Mouse (Mus musculus): ENCODE measurements around the gene Ccdc83.

Ccdc83 gene

DNA sequence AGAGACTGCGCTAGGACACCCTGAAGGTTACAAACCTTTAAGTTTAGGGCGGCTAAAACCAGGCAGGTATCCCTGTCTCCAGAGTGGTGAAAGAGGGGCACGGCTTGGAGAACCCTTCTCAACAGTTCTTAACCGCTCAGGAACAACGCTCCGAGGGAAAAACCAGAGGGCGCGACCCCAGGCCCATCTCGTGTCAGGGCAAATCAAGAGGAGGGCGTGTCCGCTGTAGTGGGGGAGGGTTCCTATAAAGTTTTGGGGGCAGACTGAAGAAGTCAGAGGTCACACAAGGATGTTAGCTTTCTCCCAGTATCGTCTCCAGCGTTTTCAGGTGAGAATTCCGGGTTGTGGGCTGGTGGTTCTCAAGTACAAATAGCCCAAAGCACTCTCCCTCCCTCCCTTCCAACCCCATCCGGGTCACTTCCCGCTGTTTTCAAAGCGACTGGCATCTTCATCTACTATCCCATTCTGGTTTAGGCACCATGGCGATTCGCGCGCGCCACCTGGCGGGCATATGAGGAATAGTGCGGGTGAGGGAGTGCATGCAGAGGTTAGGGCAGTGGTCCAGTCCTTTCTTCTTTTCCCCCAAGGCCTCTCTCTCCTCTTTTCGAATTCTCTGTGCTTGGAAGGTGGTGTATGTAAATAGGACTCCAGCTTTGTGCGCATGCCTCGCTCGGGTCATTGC is at the start of gene Ccdc83:
Gene Ccdc83 (minus strand): TSS at position 489 of the 682 bp plus-strand sequence.
- peak; percentile 85 for ATAC-seq (ENCODE audit: low TSS enrichment)

DNA sequence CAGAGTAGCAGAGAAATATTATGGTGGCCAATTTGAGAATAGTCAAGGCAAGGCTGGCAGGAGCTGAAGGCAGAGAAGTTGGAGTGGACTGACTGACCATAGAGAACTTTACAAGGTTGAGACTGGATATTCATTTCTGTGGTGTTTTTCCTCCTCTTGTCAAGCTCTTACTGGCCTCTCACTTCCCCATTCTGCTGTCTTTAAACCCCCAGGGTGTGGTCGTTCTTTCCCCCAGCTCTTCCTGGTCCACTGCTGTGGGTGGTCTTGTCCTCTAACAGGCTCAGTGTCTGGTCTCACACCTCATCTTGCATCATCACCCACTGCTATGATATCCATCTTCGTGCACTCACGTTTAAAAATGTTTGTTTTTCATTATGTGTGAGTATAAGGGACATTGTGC is 47.8 kb upstream of the Ccdc83 start:
- ATAC-seq (ENCODE audit: low TSS enrichment): no peak

DNA sequence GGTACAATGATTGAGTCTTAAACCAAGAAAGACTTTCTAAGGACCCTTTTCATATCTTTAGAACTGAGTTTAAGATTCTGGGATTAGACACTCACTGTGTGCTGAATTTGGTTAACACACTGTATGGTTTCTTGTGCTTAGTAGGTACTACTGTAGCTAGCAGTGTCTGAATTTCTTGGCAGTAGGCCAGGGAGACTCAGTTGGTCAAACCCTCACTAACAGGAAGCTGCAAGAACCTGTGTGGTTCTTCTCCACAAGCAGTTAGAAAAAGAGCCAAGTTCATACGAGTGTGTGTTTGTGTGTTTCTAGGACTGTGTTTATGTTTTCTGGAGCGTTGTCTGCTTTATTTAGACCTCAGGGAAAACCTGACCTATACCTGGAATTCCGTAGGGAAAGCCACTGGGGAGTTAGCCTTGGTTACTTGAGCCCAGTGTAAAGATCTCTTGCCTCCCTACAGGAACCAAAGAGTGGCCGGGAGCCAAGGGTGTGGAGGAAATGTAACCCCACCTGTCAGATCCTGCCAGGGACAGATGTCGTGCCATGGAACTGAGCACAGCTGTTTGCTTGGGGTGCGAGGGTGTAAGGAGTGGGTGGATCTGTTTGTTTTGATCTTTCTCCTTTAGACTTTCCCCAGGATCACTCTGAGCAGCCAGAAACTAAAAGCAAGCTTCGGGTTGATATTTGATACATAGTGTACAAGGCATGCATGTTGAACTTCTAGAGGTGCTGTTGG is 46.7 kb upstream of the Ccdc83 start:
- ATAC-seq (ENCODE audit: low TSS enrichment): no peak

DNA sequence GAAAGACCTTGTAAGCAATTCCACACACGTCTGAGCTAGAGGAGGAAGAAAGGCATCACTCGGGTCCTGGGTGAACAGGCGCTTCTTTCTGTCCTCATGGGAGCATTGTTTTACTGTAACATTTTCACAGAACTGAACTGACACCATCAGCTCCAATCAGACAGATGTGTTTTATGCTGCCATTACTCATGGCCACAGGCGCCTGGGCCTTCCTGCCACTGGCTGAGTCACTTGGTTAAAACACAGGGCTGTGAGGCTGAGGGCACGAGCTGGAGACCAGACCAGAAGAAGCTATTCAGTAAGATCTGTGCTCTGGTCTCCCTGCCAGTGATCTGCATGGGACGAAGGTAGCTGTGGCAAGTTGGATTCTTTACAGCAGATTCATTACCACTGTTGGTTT is 42.4 kb upstream of the Ccdc83 start:
- ATAC-seq (ENCODE audit: low TSS enrichment): peak; percentile 38; the same call in 1 of the 2 replicates

DNA sequence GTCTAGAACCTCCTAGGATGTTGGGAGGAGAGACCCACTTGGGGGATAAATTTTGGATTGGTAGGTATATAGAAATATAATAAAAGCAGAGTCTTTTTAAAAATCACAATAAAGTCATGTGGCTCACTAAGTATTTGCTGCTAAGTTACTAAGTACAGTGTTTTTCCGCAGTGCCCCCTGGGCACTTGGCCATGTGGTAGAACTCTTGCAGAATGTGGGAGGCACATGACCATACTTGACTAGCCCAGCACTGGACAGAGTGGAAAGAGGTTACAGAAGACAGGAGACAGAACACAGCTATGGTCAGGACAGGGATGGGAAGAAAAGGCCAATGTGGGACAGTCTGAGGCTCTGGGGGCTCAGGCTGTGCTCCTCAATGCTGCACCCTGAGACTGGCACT is 41.4 kb upstream of the Ccdc83 start:
- ATAC-seq (ENCODE audit: low TSS enrichment): no peak

DNA sequence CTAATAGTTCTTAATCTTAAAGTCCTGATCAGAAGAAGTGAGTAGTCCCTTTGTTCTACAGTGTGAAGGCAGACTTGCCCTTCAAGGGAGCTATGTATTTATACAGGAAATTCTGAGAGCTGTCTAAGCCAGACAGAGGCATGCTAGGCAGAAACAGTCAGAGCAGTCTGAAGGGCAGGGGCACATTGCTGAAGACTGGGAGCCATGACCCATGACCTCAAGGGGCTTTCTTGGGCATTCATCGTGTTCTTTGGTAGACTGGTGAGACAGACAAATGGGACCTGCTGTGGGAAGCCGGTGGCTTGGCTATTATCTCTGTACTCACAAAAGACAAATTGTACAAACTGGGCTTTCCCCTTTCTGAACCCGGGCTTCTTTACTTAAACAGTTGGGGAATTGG is 40.5 kb upstream of the Ccdc83 start:
- no peak for ATAC-seq (ENCODE audit: low TSS enrichment)

DNA sequence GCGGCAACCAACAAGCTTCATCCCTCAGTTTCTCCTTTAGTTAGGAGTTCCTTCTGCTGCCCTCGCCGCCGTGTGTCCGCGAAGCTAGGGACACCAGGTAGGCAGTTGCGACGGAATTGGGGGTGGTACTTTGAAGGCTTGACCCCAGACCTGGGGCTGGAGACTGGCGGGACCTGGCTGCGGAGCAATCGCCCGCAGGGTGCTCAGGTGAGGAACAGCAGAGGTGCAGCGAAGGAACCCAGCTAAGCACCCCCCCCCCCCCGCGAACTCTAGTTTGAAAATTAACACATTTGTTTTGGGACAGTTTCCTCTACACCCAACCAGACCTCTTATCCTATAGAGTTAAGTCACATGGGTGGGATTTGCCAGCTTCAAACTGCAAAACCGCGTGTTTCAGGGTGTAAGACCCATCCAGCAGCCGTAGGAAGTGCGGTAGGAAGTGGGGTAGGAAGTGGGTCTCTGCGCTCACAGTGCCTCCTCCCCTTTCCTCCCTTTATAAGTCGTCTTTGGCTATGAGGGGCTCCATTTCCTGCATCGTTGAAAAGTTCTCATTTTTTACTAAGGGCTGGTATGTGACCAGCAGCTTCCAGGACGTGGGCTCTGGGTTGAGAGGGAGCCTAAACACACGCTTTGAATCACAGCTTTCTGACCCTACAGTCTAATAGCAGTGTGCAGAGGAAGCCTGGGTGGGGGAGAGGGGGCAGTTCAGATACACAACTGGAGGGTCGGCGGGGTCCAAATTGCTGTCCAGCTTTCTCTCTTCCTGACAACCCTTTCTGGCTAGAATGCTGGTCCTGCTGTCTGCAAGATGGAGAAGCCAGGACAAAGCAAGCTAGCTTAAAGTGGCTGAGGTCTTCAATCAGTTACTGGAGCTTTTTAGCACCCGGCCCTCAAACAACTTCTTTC is 37.3 kb upstream of the Ccdc83 start:
- ATAC-seq (ENCODE audit: low TSS enrichment): no peak

DNA sequence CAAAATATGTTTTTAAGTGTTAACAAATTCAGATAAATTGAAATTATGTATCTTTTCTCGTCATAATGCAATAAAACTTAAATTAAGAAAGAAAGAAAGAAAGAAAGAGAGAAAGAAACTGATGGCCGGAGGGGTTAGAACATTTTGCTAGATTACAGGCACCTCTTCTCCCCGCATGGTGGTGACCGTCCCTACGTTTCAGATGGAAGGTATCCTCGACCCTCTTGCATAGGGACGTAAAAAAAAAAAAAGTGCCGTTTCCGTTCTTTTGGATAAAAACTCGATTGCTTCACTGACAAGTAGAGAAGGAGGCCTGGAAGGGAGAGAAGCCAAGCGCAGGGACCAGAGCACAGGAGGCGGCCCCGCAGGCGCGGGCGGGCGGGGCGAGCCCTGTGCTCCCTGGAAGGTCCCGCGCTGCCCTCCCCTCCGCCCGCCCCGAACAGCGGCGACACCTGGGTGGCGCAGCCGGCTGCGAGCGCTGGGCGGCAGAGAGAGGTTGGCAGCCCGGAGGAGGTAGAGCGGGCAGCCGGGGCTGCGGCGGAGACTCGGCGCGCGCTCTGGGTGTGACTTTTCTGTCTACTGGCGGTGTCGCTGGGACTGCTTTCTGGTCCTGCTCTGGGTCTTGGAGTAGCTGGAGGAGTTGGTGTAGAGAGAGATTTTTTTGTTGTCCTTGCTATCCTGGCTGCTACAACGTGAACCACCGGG is 36.5 kb upstream of the Ccdc83 start, which contains the start of gene Sytl2:
Gene Sytl2 (plus strand): TSS at position 311 of the 705 bp plus-strand sequence.
- ATAC-seq (ENCODE audit: low TSS enrichment): peak; percentile 90

DNA sequence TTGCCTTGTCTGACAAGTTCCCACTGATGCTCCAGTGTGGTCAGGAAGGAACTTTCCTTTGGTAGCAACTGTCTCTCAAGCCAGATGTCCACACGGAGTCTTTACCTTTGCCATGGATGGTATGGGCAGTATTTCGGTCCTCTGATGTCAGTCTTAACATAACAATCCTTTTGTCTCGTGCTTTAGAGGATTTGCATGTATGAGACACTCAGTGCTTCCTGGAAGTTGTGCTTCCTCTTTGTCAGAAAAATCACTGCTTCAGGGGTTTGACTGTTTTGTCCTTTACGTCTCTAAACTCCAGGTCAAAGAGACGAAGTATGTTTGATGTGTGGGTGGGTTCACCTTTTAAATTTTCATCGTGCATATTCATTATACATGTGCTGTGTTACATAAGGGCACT is 26.3 kb upstream of the Ccdc83 start:
- ATAC-seq (ENCODE audit: low TSS enrichment): no peak

DNA sequence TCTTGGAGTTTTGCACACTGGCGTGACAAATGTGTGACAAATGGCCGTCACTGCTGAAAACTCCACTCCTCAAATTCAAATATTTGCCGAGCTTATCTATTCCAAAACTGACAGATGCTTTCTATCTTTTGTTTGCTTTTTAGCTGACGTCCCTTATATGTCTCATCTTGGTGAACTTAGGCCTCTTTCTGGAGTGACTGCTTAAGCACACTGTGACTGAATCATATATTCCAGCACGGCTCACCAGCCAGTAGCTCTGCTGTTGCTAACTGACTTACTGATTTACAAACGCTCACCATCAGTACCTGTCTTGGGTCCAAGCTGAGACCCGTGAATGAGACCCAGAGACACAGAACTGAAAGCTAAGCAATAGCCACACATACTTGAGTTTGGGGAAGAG is 19.2 kb upstream of the Ccdc83 start:
- ATAC-seq (ENCODE audit: low TSS enrichment): no peak

DNA sequence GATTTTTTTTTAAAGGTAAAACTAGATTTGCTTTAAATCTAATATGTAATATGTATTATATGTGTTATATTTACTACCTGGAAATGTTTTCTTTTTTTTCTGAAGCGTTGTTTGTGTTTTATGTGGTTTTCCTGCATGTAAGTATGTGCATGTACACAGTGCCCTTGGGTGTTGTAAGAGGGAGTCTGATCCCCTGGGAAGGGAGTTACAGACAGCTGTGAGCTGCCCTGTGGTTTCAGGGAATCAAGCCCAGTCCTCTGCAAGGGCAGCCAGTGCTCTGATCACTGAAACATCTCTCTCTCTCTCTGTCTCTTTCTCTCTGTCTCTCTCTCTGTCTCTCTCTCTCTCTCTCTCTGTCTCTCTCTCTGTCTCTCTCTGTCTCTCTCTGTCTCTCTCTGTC is 17.2 kb upstream of the Ccdc83 start:
- ATAC-seq (ENCODE audit: low TSS enrichment): no peak

DNA sequence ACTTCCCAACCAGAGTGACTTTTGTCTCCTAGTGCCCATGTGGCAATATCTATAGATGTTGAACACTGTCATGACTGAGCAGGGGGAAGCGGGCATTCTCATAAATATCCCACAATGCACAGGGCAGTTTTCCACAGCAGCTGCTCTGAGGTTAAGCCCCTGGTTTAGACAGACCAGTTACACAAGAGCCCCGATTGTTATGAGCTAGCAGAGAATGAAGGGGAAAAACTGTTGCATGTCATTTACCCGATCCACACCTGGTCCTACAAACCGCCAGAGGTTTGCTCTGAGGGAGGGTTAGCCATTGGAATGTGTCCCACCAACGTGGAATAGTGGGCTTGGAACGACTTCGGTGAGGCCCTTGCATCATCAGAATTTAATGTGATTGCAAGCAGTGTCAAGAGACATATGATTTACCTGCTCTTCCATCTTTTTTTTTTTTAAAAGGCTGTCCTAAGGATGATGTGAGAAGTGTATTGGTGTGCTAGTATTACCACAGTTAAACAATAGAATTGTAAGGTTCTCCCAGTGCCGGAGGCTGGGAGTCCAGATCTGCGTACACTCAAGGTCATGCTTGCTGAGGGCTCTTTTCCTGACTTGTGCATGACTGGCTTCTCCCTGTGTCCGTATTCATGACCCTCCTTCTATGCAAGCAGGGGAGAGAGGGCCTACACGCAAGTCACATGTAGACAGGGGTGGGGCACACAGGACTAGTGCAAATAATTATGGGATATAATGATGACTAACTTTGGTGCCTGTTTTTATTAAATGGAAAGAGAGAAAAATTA is 16.4 kb upstream of the Ccdc83 start:
- no peak for ATAC-seq (ENCODE audit: low TSS enrichment)

DNA sequence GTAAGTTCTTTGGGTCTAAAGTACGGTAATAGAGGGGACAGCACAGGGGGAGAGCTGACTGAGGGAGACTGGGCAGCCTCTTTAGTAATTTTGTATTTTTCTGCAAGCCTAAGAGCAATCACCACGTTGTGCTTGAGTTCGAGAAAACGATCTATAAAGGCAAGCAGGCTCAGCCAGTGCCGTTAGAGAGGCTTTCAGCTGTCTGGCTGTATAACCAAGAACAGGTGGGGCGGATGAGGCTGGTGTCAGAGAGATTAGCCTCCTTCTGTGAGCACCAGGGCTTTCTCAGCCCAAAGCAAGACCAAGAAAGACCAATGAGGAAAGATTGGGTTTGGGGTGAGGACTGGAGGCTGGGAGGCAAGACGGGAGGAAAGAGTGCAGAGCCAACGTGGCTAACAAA is 15.3 kb upstream of the Ccdc83 start:
- no peak for ATAC-seq (ENCODE audit: low TSS enrichment)

DNA sequence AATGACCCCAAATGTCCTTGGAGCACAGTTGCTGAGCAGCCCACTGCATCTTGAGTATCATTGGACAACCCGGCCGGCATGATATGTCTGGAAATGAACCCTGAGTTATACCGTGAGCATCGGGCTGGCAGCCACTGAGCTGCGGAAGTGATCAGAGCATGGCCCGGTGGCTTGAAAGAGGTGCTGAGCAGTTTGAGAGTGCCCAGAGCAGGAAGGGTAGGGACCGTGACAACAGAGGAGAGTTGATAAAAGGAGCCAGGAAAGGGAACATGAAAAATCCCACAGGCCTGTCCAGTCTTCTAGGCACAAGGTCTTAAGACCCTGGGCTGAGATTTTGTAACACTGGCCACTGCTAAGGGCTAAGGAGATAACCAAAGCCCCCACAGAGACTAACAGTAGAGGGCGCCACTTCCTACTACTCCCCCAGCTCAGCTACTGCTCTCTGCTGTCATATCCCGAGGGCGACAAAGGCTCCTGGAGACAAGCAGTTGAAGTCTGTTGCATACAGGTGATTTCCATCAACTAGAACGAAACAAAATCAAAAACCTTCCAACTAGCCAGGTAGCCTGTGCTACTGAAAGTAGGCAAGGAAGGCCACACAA is 14.8 kb upstream of the Ccdc83 start:
- ATAC-seq (ENCODE audit: low TSS enrichment): peak; percentile 94

DNA sequence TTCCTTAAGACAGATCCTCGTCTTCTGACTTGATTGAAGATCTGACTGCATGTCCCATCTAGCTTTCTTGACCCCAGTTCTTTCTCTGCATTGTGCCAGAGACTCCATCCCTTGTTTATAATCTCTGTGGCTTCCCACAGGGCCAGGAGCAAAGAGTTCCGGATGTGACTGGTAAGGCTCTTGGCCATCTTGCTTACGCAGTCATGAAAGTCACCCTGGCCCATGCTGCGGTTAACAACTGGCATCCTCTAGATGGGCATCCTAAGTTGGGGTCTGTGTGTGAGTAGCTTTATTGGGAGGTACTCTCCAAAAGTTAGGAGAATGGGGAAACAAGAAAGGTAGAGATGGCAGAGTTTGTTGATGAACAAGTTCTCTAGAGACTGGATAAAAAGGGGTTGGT is 13.6 kb upstream of the Ccdc83 start:
- ATAC-seq (ENCODE audit: low TSS enrichment): no peak

DNA sequence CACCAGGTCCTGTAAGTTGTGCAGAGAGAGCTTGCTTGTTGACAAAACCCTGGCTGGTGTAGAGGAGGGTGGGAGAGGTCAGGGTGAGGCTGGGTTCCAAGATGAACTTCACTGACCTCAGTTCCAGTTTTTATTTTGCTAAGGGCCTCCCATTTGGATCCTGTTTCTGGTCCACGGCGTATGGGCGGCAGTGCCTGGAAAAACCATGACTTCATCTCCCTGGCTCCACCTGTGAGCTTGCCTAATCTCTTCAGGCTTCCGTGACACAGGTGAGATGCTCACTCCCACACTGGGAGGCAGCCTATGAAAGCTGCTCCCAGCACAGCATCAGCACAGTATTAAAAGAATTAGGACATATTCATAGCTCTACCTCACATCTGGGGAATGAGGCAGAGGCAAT is 12.2 kb upstream of the Ccdc83 start:
- ATAC-seq (ENCODE audit: low TSS enrichment): no peak

DNA sequence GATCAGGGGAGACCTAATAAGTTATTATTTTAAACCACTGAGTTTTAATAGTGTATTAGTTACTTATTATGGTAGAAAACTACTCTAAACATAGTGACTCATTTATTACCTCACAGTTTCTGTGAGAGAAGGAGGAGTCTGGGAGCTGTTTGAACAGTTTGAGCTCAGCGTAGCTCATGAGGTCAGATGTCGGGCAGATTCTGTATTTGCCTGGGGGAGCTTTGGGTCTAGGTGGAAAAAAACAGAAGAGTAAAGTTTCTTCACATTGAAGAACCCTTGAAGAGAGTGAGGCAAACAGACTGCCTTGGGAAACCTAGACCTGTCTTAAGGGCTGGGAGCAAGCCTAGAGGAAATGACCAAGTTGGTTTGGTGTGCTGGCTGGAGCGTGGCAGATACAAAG is 11.7 kb upstream of the Ccdc83 start:
- ATAC-seq (ENCODE audit: low TSS enrichment): no peak

DNA sequence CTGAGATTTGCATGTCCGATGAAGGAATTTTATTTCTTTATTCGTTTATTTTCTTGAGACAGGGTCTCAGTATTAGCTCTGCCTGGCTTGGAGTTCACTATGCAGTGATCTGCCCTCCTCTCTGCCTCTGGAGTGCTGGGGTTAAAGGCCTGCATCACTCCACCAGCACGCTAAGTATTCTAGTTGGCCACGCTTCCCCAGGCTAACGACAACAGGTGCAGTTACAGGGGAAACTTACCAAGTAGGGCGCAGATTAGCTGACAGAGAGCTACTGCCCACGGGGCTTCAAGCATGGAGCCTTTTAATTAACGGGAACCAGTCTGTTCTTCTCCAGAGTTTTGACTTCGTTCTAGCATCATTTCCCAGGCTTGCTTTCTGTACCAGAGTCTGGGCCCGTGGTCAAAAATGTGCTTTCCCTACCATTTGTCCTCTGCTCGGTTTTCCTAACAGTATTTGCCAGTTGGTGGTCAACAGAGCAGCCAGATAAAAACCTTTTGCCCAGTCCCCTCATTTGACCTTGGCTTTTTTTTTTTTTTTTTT is 9.1 kb upstream of the Ccdc83 start:
- ATAC-seq (ENCODE audit: low TSS enrichment): no peak

DNA sequence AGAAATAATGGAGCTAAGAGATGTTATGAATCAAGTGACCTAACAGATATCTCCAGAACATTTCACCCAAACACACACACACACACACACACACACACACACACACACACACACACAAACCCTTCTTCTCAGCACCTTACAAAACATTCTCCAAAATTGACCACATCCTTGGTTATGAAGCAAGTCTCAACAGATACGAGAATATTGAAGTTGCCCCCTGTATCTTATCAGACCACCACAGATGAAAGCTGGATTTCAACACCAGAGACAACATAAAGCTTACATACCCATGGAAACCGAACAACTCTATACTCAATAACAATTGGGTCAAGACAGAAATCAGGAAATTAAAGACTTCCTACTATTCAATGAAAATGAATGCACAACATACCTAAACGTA is 4.6 kb upstream of the Ccdc83 start:
- ATAC-seq (ENCODE audit: low TSS enrichment): no peak

DNA sequence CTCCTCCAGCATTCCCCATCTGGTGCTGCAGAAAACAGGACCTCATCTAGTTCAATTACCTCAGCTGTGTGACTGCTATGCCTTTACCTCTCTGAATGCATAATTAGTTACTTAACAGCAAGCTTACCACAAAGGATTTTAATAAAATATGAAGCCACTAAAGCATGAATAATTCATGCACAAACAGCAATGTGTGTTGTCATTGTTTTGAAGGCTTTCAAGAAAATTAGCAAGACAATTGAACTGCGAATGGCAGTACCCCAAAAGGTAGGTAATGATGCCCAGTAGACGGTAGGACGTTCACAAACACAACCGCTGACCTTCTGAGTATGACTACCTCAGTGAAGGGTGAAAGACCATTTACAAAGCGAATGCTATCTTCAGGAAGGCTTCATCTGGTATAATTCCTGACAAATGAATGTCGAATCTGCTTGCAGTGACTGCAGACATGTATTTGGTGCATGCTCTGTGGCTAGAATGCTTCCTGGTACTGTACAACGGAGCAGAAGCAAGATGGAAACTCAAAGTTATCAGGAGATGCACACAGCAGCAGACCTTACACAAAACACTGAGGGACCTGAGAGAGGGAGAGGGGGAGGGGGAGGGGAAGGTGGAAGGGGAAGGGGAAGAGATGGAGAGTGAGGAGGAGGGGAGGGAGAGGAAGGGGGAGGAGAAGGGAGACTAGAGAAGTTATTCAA is 3.5 kb downstream of the Ccdc83 start:
- no peak for ATAC-seq (ENCODE audit: low TSS enrichment)

Data from frontal cortex, adult (tissue).